Mouse (Mus musculus) gastrocnemius, adult 8-10 months (tissue): ENCODE measurements around the gene Zfp14. TPM values are rescaled to one million over a fixed set of nuclear protein-coding genes. Genes with fewer than 3 reads are reported as not detected.

ENCODE experiments used
- DNase-seq, 2 experiments: peaks; one replicate each; pipeline ENCODE4 v3.0.0; 2022; ENCODE audit warnings: low spot score in 2 of 2
- total RNA-seq, 4 experiments: library from RNA; stranded (reverse); gene quantifications; 2 replicates each; pipeline ENCODE4 v1.2.4; 2022

Gene Zfp14
- total RNA-seq = 1 to 10 TPM; 1.2 to 2.1 (median 1.6) TPM

DNA sequence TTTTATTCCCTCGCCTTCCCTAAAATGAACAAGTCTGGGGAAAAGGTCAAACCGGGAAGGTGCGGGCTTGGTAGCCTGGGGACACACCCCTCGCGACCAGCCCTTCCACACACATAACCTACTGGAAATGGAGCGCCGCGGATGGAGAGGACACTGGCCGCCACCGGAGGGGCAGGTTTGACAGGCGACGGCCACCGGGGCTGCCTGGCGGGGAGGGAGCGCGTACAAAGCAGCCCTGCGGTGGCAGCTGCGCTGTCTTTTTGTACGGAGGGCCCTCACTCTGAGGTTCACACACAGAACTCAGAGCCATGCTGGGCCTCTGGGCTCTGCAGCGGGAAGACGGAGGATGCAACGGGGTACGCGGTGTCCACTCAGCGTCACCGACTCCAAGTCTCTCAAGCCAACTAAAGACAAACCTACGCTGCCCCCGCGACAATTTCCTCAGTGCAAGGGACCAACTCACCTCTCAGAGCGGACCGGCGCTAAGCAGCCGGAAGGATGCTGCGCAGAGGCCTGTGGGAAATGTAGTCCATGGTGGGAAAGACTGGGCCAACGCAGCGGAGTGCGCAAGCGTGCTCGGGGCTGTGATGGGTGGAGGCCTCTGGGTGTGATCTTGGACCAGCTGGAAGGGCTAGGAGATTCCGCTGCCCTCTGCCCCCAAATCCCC, at the start of gene Zfp14:
TSS of gene Zfp14 (minus strand) at position 499 of the 667 bp plus-strand sequence.
- DNase-seq = peak; percentile 67 to 79

GRCm38 (mm10) chr7:30099297-30099696, 48.1 kb upstream of the Zfp14 start:
- DNase-seq = no peak

GRCm38 (mm10) chr7:30095551-30096125, 44.5 kb upstream of the Zfp14 start:
- no peak for DNase-seq

- DNase-seq = peak; percentile 79 to 85
Measured at GRCm38 (mm10) chr7:30094646-30095429, 43.7 kb upstream of the Zfp14 start, which contains the start of gene Zfp260. Gene Zfp260, plus strand, starts transcription at chr7:30094777.

DNA sequence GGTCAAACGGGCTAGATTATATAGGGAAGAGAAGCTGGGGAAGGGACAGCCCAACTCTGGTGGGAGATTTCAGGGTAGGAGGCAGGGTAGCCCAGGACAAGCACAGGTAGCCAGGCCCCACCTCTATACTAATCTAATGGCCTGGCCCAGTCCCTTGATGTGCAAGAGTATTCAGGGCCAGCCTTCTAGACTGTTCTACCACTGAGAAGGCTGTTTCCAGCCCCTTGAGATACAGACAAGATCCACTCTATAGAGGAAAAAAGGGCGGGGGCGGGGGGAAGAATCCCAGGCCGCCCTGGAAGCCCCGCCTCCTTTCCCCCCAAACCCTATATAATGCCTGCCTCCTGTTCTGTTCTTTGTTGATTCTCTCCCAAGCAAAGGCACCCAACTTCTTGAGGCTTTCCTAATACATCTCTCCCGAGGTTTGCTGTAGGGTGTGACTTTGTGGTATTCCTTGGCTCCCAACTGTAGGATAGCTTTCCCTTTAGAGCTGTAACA, 42.8 kb upstream of the Zfp14 start:
- no peak for DNase-seq

DNA sequence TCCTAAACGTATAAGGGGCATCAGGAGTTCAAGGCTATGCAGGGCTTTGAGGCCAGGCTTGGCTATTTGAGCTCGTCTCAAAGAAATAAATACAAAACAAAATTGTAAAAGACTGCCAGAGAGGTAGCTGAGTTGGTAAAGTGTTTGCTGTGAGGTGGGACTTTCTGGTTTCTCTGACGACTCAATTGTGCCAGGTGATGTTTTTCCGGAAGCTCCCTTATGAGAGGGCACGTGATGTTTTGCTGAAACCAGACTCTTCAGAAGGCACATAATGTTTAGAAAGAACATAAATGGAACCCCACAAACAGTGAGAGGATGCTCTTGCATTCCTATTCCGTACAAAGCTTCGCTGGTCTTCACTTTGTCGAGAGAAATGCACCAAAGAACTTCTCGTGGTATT, 41.5 kb upstream of the Zfp14 start:
- DNase-seq = no peak

DNA sequence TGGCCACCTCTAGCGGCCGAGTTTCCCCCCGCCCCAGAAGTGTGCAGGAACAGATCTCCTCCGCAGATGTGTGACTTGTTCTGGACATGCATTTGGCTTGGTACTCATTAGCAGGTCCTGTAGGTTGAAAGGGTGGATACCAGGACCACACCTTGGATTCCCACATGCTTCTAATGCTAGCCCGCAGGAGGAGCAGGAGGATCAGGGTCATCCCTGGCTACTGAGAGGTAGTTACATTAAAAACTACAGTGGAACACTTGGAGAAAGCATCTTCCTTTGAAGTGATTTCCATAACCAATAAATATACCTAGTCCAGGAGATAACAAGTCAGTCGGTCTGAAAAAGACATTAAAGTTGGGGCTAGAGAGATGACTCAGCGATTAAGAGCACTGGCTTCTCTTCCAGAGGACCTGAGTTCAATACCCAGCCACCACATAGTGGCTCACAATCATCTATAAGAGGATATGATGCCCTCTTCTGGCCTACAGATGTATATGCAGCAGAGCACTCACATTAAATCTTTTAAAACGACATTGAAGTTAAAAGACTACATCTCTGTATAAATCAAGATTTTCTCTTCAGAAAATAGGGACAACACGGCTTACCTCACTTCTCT, 39.9 kb upstream of the Zfp14 start:
- no peak for DNase-seq

DNA sequence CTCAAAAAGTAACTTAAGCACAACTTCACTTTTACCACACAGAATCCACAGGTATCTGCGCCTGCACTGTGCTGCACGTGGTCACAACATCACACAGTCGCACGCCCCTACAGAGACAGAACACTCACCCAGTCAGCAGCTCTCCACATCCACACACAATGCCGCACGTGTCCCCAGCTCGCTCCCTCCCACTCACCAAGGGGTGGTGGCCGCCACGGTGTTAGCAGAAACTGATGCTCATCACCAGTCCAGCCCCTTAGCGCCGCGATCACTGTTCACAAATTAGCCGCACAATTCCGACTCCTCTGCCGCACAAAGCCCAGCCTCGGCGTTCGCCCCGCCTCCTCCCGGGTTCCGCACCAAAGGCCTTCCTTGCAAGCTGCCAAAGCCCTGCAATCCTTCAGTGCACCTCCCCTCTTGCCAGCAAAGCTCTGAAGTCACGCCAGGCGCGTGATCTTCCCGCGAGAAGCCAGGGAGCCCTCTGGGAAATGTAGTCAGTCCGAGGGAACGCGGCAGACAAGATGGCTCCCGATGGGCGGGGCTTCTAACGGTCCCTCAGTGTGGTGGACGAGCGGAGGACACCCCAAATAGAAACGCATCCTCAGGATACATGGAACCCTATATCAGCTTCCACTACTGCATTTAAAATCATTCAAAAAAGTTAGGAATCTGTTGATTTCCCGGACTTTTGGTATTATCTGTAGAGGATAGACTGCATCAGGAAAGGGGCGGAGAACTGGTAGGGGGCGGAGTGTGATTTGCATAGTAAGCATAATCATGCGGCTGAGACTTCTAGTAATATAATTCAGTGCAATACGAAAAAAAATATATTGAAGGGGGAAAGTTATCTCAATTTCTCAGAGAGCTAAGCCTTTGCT, 39.2 kb upstream of the Zfp14 start, which contains the start of the genes Gm26920 and Zfp566:
TSS of gene Gm26920 (minus strand) at position 319 of the 878 bp plus-strand sequence.
TSS of gene Zfp566 (minus strand) at position 436 of the 878 bp plus-strand sequence.
- DNase-seq = peak; percentile 94 to 96

DNA sequence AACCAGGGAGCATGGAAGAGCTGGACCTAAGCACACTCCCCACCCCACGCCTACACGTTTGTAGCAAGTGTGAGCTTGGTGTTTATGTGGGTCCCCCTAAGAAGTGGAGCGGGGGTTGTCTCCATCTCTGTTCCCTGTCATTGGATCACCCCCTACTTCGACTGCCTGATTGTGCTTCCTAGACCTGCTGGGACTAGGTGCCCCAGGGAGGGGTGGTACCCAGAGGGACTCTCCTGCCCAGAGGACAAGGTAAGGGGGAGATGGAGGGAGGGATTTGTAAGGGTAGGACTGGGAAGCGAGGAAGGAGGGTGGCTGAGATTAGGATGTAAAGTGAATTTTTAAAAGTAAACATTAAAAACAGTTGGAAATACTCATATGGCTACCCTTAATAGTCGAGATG, 38.2 kb upstream of the Zfp14 start:
- DNase-seq = no peak

- no peak for DNase-seq
Measured at GRCm38 (mm10) chr7:30086524-30086923, 35.3 kb upstream of the Zfp14 start.

DNA sequence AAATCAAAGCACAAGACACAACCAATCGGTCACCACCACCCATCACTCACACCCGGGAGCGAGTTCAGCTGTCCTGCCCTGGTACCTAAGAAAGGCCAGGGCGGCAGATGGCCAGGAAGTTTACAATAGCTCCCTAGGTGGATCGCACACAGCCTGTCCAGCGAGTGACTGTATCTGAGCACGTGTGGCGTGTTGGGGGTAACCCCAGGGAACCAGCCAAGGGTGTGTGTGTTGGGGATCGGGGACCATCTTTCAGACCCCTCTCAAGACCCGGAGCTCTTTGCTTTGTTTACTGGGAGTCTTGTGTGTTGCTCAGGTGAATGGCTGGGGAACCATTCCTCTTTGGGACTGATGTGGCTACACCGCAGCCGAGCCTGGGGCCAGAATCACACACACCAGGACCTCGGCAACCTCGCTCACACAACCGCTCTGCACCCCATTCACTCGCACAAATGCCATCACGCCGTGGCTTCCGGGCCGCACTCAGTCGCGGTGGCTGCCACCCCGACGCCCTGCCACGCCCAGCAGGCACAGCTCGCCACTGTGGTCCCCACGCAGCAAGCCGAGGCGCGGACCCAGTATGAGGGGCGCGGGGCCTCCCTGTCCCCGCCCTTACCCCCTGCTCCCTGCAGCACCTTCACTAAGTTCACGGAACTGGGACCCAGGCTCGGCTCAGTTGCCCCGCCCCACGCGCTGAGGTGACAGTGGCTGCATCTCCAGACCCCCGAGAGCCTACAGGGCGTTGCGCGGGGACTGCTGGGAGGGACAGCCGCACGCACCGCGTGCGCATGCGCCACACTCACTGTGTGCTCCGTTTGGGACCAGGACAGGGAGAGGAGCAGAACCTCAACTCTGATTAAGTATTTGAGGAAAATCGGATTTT, 21.2 kb upstream of the Zfp14 start, which contains the start of gene Zfp82:
TSS of gene Zfp82 (minus strand) at position 755 of the 883 bp plus-strand sequence.
- peak; percentile 54 to 79 for DNase-seq

GRCm38 (mm10) chr7:30064622-30065021, 13.4 kb upstream of the Zfp14 start:
- no peak for DNase-seq

- no peak for DNase-seq
Measured at GRCm38 (mm10) chr7:30062478-30062877, 11.3 kb upstream of the Zfp14 start.

- DNase-seq = no peak
Measured at GRCm38 (mm10) chr7:30060341-30060740, 9.2 kb upstream of the Zfp14 start.

DNA sequence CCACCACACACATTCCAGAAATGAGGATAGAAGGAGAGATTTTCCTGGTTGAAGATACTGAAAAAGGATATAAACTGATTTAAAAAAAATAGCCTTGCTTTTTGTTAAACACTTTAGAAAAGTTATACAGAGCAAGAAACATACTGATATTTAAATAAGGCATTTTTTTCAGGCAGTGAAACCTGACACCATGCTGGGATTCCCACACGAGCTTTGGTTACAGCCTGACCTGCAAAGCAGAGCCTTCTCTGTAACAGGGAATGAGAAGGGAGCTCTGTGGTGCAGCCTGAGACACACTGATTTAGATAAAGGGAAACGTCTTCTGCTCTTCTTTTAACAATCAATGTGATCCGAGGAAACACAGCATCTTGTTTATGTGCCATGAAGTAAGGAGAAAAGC, 2.4 kb upstream of the Zfp14 start:
- no peak for DNase-seq

- no peak for DNase-seq
Measured at GRCm38 (mm10) chr7:30048126-30048525, 3.1 kb downstream of the Zfp14 start.

DNA sequence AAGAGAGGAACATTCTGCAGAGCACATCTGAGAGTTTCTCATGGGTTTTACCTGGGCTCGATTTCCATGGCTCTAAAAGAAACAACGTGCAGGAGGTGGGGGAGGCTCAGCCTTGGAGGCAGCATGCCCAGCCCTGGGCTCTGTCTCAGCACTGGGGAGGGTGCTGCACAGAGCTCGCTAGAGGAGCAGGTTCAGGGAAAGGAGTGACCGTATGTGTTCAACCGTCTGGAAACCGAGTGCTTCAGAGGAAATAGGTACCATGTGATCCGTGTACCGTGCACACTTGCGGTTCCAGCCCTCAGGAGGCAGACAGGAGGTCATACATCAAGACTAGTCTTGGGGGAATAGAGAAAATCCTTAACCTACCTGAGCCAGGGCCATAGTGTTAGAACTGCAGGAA, 6.8 kb downstream of the Zfp14 start:
- no peak for DNase-seq

GRCm38 (mm10) chr7:30034331-30034730, 16.8 kb downstream of the Zfp14 start:
- no peak for DNase-seq

GRCm38 (mm10) chr7:30031379-30031778, 19.8 kb downstream of the Zfp14 start:
- no peak for DNase-seq
